Mouse (Mus musculus) liver, adult 2 months (tissue): ENCODE data around the gene Col5a1.

Experiments
- CTCF ChIP-seq: fragments of 200-500 bp; IDR thresholded peaks from 2 replicates; pipeline ENCODE4 v1.5.1; 2011; ENCODE audit warnings: low read depth, low read length, control low read depth
- POLR2A ChIP-seq: fragments of 200-500 bp; IDR thresholded peaks from 2 replicates; pipeline ENCODE4 v1.6.1; 2011; ENCODE audit warnings: low read length, control low read depth; ENCODE audit not compliant: insufficient read depth; ENCODE audit errors: extremely low read depth

GRCm38 (mm10) chr2:28089095-28089494 lies 202.9 kb downstream of the Col5a1 start:
- TF ChIP-seq CTCF (no peak), POLR2A (no peak)
